Mouse (Mus musculus): ENCODE data around the gene Alkbh1.

DNA sequence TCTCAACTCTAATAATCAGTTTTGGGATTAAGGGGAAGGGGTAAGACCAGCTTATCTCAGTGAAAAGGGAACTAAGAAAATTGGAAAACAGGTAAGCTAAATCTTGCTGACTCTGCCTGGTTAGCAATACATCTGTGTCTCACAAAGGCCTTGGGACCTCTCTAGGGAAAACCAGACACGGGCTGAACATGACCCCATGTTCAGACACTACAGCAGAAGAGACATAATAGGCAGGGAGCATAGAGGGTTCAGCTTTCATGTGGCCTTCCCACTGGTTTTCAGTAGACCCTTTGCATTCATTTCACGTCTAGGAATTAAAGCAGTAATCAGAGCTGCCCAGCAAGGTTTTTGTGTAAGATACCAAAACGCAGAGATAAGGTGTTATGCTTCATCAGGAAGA lies 19.3 kb downstream of the Alkbh1 start:
- TF ChIP-seq CTCF (IDR thresholded peaks at IDR 0.05; ENCODE audit: insufficient read depth, low read length) (no peak), POLR2A (IDR thresholded peaks at IDR 0.05; ENCODE audit: borderline replicate concordance, extremely low read depth, low read depth, low read length) (no peak)
